Mouse (Mus musculus) heart, postnatal 0 days (tissue): ENCODE measurements around the gene Rnf150.

Experiments used
- CTCF ChIP-seq: IDR thresholded peaks from 2 replicates; pipeline ENCODE4 v1.5.1; 2016; ENCODE audit warnings: antibody characterized with exemption, control low read depth, low read depth
- EP300 ChIP-seq: IDR thresholded peaks from 2 replicates; pipeline ENCODE4 v1.6.1; 2016; ENCODE audit warnings: antibody characterized with exemption, low read depth

GRCm38 (mm10) chr8:82983301-82983700 lies 120.1 kb downstream of the Rnf150 start:
- TF ChIP-seq CTCF (no peak), EP300 (no peak)
